In genomic region chr2:118125211-118125939, GRCm38 (mm10) we compare ENCODE assay signal across 15 mouse cellular contexts. TPM values are rescaled to one million over a fixed set of nuclear protein-coding genes. Genes with fewer than 3 reads are reported as not detected.
A peak's percentile ranks its signal among the peaks of the same experiment; 100 is the strongest.
DNase-seq lines count a peak whose midpoint lies in the region; ATAC-seq lines count a peak whose summit lies in the region.
"Had no signal": no experiment of that assay in that cellular context is flagged by ENCODE, and none has a peak within 500 bp of the region (broad histone marks: within the 10 kb centered on the region; RNA-seq: fewer than 3 reads in every experiment).

No protein-coding gene starts in this region.

- H3K9ac ChIP-seq in hindbrain, embryonic 11.5 days (ENCODE audit: low read depth, low read length), result no peak overlapping the region
- H3K9ac ChIP-seq in hindbrain, embryonic 12.5 days, result no peak overlapping the region
- H3K9ac ChIP-seq: liver, embryonic 12.5 days had no signal

- H3K36me3 ChIP-seq in embryonic facial prominence, embryonic 10.5 days (replicated peaks), result peaks cover 59% of the 10 kb centered on the region
- H3K36me3 ChIP-seq in hindbrain, embryonic 11.5 days (ENCODE audit: control insufficient read depth, insufficient read depth, low read length), result no peaks in the 10 kb centered on the region; the same call in 1 of the 2 replicates
- peaks cover 12% of the 10 kb centered on the region for H3K36me3 ChIP-seq in hindbrain, embryonic 12.5 days

- no peak for ATAC-seq in hindbrain, embryonic 11.5 days (ENCODE audit: low FRiP score)
- ATAC-seq in hindbrain, embryonic 12.5 days (ENCODE audit: low FRiP score), result no peak
- ATAC-seq: liver, embryonic 12.5 days; Patski had no signal

- H3K4me2 ChIP-seq in hindbrain, embryonic 11.5 days (replicated peaks; ENCODE audit: low read depth, low read length), result no peak overlapping the region
- H3K4me2 ChIP-seq in hindbrain, embryonic 12.5 days (replicated peaks), result no peak overlapping the region
- H3K4me2 ChIP-seq: heart, embryonic 11.5 days; liver, embryonic 12.5 days had no signal

- no peak overlapping the region for H3K4me3 ChIP-seq in embryonic facial prominence, embryonic 10.5 days
- no peak overlapping the region for H3K4me3 ChIP-seq in hindbrain, embryonic 11.5 days (ENCODE audit: low read depth, low read length)
- H3K4me3 ChIP-seq in hindbrain, embryonic 12.5 days, result no peak overlapping the region
- H3K4me3 ChIP-seq: erythroblast, embryonic 14.5 days; hindbrain, embryonic 10.5 days; layer of hippocampus, adult 2 months; liver, embryonic 12.5 days had no signal

- 85% methylated on average over 11 of the region's 11 CpGs for WGBS in embryonic facial prominence, embryonic 10.5 days
- 74% methylated on average over 11 of the region's 11 CpGs for WGBS in hindbrain, embryonic 11.5 days
- WGBS in hindbrain, embryonic 12.5 days, result 77% methylated on average over 11 of the region's 11 CpGs

- H3K4me1 ChIP-seq in embryonic facial prominence, embryonic 10.5 days, result peaks cover 28% of the 10 kb centered on the region
- H3K4me1 ChIP-seq in hindbrain, embryonic 11.5 days (replicated peaks; ENCODE audit: control insufficient read depth, insufficient read depth, low read length), result no peaks in the 10 kb centered on the region
- 0 out of 2 replicates have a peak, but pooled peaks cover 2% of the 10 kb centered on the region for H3K4me1 ChIP-seq in hindbrain, embryonic 12.5 days
- H3K4me1 ChIP-seq: liver, embryonic 12.5 days had no signal

- peak; percentile 14 for DNase-seq in adrenal gland, adult 8-10 months
- DNase-seq in adrenal gland, adult 18-20 months (ENCODE audit: low spot score in 2 of 2), result no peak
- DNase-seq in 3134 (ENCODE audit: extremely low read depth, insufficient read length, low spot score), result peak; percentile 27
- DNase-seq in embryonic facial prominence, embryonic 10.5 days (ENCODE audit: low spot score), result no peak
- DNase-seq in kidney, adult 9 months, result peak; percentile 59
- DNase-seq in hindbrain, embryonic 11.5 days (ENCODE audit: low spot score), result no peak
- DNase-seq in Muller cell, postnatal 12 days (ENCODE audit: inconsistent ontology term), result no peak
- DNase-seq: right cerebral cortex, postnatal 25 days had no signal

- H3K27ac ChIP-seq in embryonic facial prominence, embryonic 10.5 days (replicated peaks), result 0 out of 2 replicates have a peak overlapping the region, but pooled peaks have one; percentile 7
- no peak overlapping the region for H3K27ac ChIP-seq in hindbrain, embryonic 11.5 days (ENCODE audit: low read depth, low read length)
- H3K27ac ChIP-seq in hindbrain, embryonic 12.5 days, result no peak overlapping the region
- H3K27ac ChIP-seq: layer of hippocampus, adult 2 months; liver, embryonic 12.5 days had no signal

- no peaks in the 10 kb centered on the region for H3K27me3 ChIP-seq in embryonic facial prominence, embryonic 10.5 days (replicated peaks; ENCODE audit: low read depth, poor library complexity, severe bottlenecking)
- no peaks in the 10 kb centered on the region for H3K27me3 ChIP-seq in hindbrain, embryonic 11.5 days (ENCODE audit: control insufficient read depth, insufficient read depth, low read length)
- no peaks in the 10 kb centered on the region for H3K27me3 ChIP-seq in hindbrain, embryonic 12.5 days
- H3K27me3 ChIP-seq: liver, embryonic 12.5 days; Patski had no signal

- no peaks in the 10 kb centered on the region for H3K9me3 ChIP-seq in embryonic facial prominence, embryonic 10.5 days
- H3K9me3 ChIP-seq in hindbrain, embryonic 11.5 days (ENCODE audit: control insufficient read depth, low read length), result no peaks in the 10 kb centered on the region
- H3K9me3 ChIP-seq in hindbrain, embryonic 12.5 days (replicated peaks), result no peaks in the 10 kb centered on the region
- H3K9me3 ChIP-seq: hindbrain, embryonic 10.5 days; liver, embryonic 12.5 days had no signal

RNA-seq across cellular contexts. Expression of gene Thbs1, which starts 13.7 kb away (rescaled TPM):
- total RNA-seq in adrenal gland, adult 8-10 months (2022), result 10 to 100 TPM; 13.4 to 41.0 (median 19.9) TPM
- total RNA-seq in adrenal gland, adult 18-20 months (2021), result 10 to 100 TPM; 27.7 to 43.6 TPM
- 31.1 and 35.4 TPM in 2 replicates for polyA plus RNA-seq in embryonic facial prominence, embryonic 10.5 days (2016; fragmentation: Nextera tagmentation; extraction: Ambion mirVana)
- 39.9 and 46.1 TPM in 2 replicates for polyA plus RNA-seq in hindbrain, embryonic 11.5 days (2014; fragmentation: Nextera tagmentation; extraction: Ambion mirVana)
- 89.8 and 110 TPM in 2 replicates for polyA plus RNA-seq in hindbrain, embryonic 12.5 days (2016; fragmentation: Nextera tagmentation; extraction: Ambion mirVana)

Comparison
In these comparisons a context has a peak if more than half of its experiments do, and no peak if none do; other contexts are left out.
1. DNase-seq: peak in adrenal gland, adult 8-10 months (single experiment), 3134 (single experiment) and kidney, adult 9 months (single experiment); none in adrenal gland, adult 18-20 months (0 of 2), embryonic facial prominence, embryonic 10.5 days (single experiment), hindbrain, embryonic 11.5 days (single experiment) and Muller cell, postnatal 12 days (single experiment).